Mouse (Mus musculus) E14TG2a.4 (cell line): ENCODE measurements around the gene 1810043G02Rik.
A peak's percentile ranks its signal among the peaks of the same experiment; 100 is the strongest.

Source experiments
- H3K27me3 ChIP-seq: 2 replicates; pipeline ENCODE4 v1.6.1; 2014; ENCODE audit warnings: low read length, control low read depth; ENCODE audit not compliant: insufficient read depth
- H3K36me3 ChIP-seq: 2 replicates; pipeline ENCODE4 v1.6.1; 2014; ENCODE audit warnings: low read length, control low read depth; ENCODE audit not compliant: insufficient read depth
- H3K4me1 ChIP-seq: replicated peaks from 2 replicates; pipeline ENCODE4 v1.6.1; 2014; ENCODE audit warnings: low read depth, low read length, control low read depth
- H3K4me3 ChIP-seq: replicated peaks from 2 replicates; pipeline ENCODE4 v1.5.1; 2014; ENCODE audit warnings: mild to moderate bottlenecking, low read length
- H3K9me3 ChIP-seq: 2 replicates; pipeline ENCODE4 v1.6.1; 2014; ENCODE audit warnings: low read length, control low read depth
- CTCF ChIP-seq: conservative IDR thresholded peaks from 2 replicates; pipeline ENCODE4 v1.5.1; 2014; ENCODE audit warnings: low read length
- NANOG ChIP-seq: IDR thresholded peaks from 2 replicates; pipeline ENCODE4 v1.6.1; 2014; ENCODE audit warnings: borderline replicate concordance, low read length, mixed read lengths
- POU5F1 ChIP-seq: IDR thresholded peaks from 2 replicates; pipeline ENCODE4 v1.6.1; 2014; ENCODE audit warnings: low read length, borderline replicate concordance

The 1810043G02Rik gene

DNA sequence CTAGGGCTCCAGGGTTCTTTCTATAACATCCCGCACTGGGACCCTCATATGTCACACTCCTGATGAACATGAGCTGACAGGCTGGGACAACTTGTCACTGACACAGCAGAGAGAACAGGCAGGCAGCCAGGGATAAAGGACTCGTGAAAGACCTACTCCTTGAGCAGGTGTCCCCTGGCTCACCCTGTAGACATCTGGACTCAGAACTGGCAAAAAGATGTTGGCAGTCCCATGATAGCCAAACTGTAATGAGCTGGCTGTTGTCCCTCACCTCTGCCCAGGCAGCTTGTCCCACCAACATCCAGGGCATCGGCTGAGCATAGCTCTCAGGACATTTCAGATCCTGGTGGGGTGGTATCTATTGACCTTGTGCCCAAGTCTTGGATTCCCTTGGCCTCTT lies 17.3 kb downstream of the 1810043G02Rik start:
- Histone ChIP-seq H3K27me3 (no peaks in the 10 kb centered on the region), H3K9me3 (no peaks in the 10 kb centered on the region), H3K4me1 (peaks cover 24% of the 10 kb centered on the region), H3K4me3 (no peak overlapping the region), H3K36me3 (peaks cover 100% of the 10 kb centered on the region)
- TF ChIP-seq NANOG (no peak), CTCF (no peak), POU5F1 (no peak)

DNA sequence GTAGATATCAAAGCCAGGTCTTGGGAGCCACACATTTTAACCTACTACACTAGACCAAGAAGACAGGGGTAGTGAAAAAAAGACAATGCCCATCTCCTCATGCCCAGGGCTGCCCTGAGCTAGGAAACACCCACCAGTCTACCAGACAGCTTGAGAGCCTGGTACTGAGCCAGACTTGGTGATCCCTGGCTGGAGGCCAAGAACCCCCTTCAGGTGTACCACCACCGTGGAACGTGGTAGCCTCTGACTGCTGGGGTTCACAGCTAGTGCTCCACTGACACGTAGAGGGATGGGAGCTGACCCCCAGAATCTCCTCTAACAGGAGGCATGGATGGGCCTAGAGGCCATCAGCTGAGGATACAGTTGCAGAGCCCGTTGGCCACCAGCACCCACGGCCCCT lies 21.9 kb downstream of the 1810043G02Rik start:
- Histone ChIP-seq H3K27me3 (no peaks in the 10 kb centered on the region), H3K9me3 (no peaks in the 10 kb centered on the region), H3K36me3 (peaks cover 100% of the 10 kb centered on the region), H3K4me3 (no peak overlapping the region), H3K4me1 (peaks cover 30% of the 10 kb centered on the region)
- TF ChIP-seq NANOG: no peak
- no peak for TF ChIP-seq POU5F1
- TF ChIP-seq CTCF: no peak

DNA sequence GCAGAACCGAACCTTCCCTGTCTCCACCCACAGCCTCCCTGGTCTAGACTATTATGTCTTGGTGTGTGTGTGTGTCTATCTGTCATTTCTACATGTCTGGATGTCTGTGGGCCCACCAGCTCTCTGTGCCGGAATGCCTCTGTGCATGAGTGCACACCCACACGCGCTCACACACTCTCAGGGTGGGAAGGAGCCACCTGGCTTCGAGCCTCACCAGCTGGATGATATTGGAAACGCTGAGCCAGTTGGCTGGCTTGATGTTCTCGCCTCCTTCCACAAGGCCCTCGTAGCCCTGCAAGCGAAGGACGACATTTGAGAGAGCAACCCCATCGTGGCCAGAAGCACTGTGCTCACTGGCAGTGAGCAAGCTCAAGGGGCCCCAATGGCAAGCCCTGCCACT lies 23.5 kb downstream of the 1810043G02Rik start:
- H3K4me1 ChIP-seq: peaks cover 45% of the 10 kb centered on the region
- H3K4me3 ChIP-seq: no peak overlapping the region
- peaks cover 100% of the 10 kb centered on the region for H3K36me3 ChIP-seq
- no peaks in the 10 kb centered on the region for H3K9me3 ChIP-seq
- TF ChIP-seq NANOG (no peak), CTCF (no peak), POU5F1 (no peak)
- H3K27me3 ChIP-seq: no peaks in the 10 kb centered on the region

DNA sequence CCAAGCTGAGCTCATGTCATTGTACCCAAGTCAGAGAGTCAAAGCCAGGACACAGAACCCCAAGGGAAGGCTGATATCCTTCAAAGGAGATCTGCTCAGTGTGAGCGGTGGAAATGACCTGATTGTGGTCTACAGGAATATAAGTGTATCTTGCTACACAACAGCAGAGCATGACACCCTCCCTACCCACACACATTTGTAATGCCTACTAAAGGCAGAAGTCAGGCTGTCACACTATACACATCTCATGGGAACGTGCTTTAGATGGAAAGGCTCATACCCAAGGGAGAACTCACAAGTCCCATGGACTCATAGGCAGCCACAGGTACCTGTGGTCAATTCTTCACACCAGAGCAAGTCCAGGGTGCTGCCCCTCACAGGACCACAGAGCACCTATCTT lies 24.0 kb downstream of the 1810043G02Rik start:
- Histone ChIP-seq H3K4me3 (no peak overlapping the region), H3K4me1 (peaks cover 50% of the 10 kb centered on the region), H3K27me3 (no peaks in the 10 kb centered on the region), H3K9me3 (no peaks in the 10 kb centered on the region), H3K36me3 (peaks cover 100% of the 10 kb centered on the region)
- TF ChIP-seq NANOG (no peak), POU5F1 (no peak), CTCF (no peak)

DNA sequence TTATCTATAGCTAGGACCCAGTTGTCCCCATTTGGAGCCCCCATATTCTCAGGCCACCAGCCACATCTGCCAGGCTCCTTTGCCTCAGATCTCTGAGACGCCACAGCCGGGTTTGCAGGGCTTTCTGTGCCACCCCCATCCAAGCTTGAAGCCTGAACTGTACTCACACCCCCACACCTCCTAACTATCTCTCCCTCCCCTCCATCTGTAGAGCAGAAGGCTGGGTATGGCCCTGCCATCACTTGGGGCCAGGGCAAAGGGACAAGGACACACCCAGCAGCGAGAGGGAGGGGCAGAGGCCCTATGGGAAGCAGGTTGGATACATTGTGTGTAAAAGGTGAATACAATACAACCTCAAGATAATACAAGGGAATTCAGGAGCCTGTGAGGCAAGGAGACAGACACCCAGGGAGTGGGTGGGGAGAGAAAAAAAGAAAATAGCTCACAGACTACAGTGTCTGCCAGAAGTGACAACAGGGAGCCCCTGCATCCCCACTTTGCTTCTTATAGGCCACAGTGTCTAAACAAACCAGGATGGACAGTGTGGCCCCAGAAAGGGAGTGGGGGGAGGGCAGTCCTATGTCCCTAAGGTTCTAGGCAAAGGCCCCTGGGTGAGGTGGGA lies 26.3 kb downstream of the 1810043G02Rik start:
- Histone ChIP-seq H3K4me1 (peaks cover 55% of the 10 kb centered on the region), H3K27me3 (no peaks in the 10 kb centered on the region), H3K36me3 (peaks cover 93% of the 10 kb centered on the region), H3K9me3 (no peaks in the 10 kb centered on the region), H3K4me3 (no peak overlapping the region)
- no peak for TF ChIP-seq NANOG
- no peak for TF ChIP-seq POU5F1
- no peak for TF ChIP-seq CTCF

DNA sequence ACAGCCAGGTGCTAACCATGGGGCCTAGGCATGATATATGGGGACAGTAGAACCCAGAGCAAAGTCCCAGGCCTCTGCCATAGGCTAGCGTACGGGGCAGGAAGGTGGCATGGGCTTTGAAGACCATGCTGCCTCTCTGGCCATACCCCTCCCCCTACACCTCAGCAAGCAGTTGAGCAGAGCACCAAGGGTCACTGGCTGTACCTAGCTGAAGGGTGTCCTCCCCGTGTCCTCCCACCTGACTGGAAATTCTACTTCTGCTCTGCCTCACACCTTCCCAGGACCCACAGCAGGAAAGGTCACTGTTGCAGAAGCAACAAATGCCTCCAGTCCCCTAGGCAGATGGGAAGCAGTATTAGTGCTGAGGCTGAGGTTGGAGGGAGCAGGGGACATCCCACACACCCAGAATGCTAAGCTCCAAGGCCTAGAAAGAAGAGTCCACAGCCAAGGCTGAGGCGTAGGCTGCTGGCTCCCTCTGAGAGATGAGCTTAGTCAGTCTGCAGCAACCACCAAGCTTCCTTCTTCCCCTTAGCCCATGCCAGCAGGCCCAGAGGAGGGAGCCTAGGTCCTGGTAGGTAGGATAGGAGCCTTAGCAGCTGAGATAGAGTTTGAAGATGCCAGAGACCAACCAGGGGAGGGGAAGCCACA lies 27.6 kb downstream of the 1810043G02Rik start:
- H3K27me3 ChIP-seq: no peaks in the 10 kb centered on the region
- H3K4me1 ChIP-seq: peaks cover 61% of the 10 kb centered on the region
- H3K36me3 ChIP-seq: peaks cover 80% of the 10 kb centered on the region
- H3K4me3 ChIP-seq: no peak overlapping the region
- no peaks in the 10 kb centered on the region for H3K9me3 ChIP-seq
- TF ChIP-seq CTCF (no peak), POU5F1 (no peak), NANOG (no peak)

DNA sequence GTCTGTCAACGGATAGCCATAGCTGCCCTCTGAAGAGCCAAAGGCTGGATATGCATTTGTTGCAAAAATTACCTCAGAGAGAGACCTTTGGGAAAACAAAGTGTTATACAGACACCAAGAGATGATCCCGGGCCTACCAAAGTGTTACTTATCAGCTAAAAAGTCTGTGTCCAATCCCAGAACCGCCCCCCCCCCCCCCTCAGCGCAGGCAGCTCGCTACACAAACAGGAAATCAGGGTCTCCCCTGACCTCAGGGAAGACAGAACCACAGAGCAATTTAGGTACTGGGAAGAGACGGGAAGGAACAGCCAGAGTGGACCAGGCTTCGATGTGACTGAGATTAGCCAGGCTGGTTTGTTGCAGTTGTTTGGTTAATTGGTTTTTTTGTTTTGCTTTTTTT lies 28.9 kb downstream of the 1810043G02Rik start:
- TF ChIP-seq POU5F1: no peak
- no peak for TF ChIP-seq CTCF
- no peak for TF ChIP-seq NANOG
- no peaks in the 10 kb centered on the region for H3K9me3 ChIP-seq
- peak overlapping the region; percentile 95 for H3K4me3 ChIP-seq
- peaks cover 59% of the 10 kb centered on the region for H3K4me1 ChIP-seq
- no peaks in the 10 kb centered on the region for H3K27me3 ChIP-seq
- H3K36me3 ChIP-seq: peaks cover 67% of the 10 kb centered on the region

DNA sequence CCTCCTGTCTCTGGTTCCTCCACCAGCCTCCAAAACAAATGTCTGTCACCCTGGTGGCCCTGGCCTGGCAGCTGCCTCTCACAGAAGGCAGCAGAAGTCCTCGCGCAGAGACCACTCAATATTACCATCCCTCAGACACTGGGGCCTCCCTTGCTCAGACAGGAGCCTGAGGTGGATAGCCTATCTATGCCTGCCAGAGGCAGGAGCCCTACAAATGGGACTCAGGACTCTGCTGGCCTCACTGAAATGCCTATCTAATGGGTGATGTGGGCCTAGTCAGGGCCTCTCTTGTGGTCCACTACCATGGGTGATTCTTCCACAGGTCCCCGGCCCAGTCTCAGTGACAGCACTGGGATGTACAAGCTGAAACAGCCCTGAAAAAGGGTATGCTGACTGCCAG lies 29.8 kb downstream of the 1810043G02Rik start:
- Histone ChIP-seq H3K4me1 (peaks cover 64% of the 10 kb centered on the region), H3K27me3 (no peaks in the 10 kb centered on the region), H3K9me3 (peaks cover 9% of the 10 kb centered on the region), H3K4me3 (peak overlapping the region; percentile 95), H3K36me3 (peaks cover 57% of the 10 kb centered on the region)
- no peak for TF ChIP-seq NANOG
- no peak for TF ChIP-seq POU5F1
- TF ChIP-seq CTCF: no peak

DNA sequence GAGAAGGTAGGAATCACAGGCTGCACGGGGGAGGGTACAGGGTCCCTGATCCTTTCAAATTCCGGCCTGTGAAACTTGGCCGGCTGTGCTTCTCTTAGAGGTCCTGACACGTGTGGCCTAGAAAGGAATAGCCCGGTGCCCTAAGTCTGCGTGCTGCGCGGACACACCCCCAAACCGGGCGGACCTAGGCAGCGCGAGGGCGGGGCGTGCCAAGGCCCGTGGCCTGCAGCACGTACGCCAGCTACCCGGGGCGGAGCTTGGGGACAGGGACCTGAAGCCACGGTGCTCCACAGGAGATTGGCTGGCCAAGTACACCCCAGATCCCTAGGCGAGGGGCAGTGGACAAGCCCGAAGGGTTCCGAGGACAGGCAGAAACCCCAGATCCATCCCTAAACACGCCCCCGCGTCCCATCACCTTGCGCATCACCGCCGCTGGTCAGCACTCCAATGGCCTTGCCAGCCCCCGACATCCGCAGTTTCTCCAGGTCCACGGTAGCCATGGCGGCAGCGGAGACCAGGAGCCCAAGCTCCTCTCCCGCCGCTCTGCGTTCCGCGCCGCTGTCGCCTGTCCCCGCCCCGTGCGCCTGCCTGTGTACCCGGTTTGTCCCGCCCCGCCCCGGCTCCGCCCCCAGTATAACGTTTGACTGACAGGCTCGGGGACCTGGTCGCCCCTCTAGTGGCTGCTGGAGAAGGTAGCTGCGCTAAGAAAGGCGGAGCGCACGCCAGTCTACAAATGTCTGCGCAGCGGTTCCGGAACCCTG lies 31.0 kb downstream of the 1810043G02Rik start:
- TF ChIP-seq CTCF (0 out of 2 replicates have a peak, but pooled peaks have one; percentile 3), NANOG (no peak)
- H3K36me3 ChIP-seq: peaks cover 45% of the 10 kb centered on the region
- no peaks in the 10 kb centered on the region for H3K27me3 ChIP-seq
- peaks cover 64% of the 10 kb centered on the region for H3K4me1 ChIP-seq
- peaks cover 20% of the 10 kb centered on the region for H3K9me3 ChIP-seq
- peak overlapping the region; percentile 95 for H3K4me3 ChIP-seq
